Mouse (Mus musculus): ENCODE measurements at regions not wholly inside any gene's neighbourhood (a gene's known extent, or its start where the extent isn't known, plus 50 kb on each side); places are given as distances from the start of the nearest gene placed in this dataset.

- DNase-seq (ENCODE audit: low read depth, low spot score), result no peak
- 20% methylated on average over 4 of the region's 4 CpGs for WGBS
Measured at GRCm38 (mm10) chr9:122687170-122687569, 60.0 kb upstream of the Topaz1 start.

- DNase-seq (ENCODE audit: low read depth, low spot score), result no peak
- WGBS, result 66% methylated on average over 6 of the region's 6 CpGs
Measured at GRCm38 (mm10) chr9:122691879-122692278, 55.3 kb upstream of the Topaz1 start.

- 25% methylated on average over 1 of the region's 1 CpGs for WGBS
- DNase-seq (ENCODE audit: low read depth, low spot score), result no peak
Measured at GRCm38 (mm10) chr9:122695724-122696123, 51.4 kb upstream of the Topaz1 start.
